In the genomic region with DNA sequence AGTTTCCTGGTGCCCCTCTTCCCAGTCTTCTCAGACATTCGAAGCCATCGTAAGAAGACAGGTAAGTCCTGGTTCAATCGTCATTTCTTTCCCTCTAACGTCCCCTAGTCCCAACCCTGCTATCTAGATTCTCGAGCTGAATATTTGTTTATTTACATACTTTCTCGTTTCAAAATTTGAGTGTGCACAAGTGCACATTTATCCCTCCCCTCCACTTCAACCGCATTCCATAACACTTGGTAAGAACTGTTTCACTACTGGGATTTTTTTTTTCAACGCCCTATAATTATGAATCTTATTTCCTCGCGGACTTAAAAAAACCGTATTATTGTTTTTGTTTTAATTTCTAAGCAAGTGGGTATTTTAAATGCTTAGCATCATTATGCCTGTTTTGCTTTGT, we compare ENCODE assay signal across 22 mouse cellular contexts.
A peak's percentile ranks its signal among the peaks of the same experiment; 100 is the strongest.
DNase-seq lines count a peak whose midpoint lies in the region; TF ChIP-seq lines count a peak whose summit lies in the region.
"Had no signal": no experiment of that assay in that cellular context is flagged by ENCODE, and none has a peak within 500 bp of the region (broad histone marks: within the 10 kb centered on the region; RNA-seq: fewer than 3 reads in every experiment).

No protein-coding gene starts in this region.

- no peak for TF ChIP-seq POLR2A in lung, adult 2 months (IDR thresholded peaks at IDR 0.05; ENCODE audit: borderline replicate concordance, extremely low read depth, low read depth, low read length)

- TF ChIP-seq CTCF in lung, adult 2 months (IDR thresholded peaks at IDR 0.05; ENCODE audit: insufficient read depth, low read length), result no peak

- H3K4me3 ChIP-seq in lung, adult 2 months (replicated peaks; ENCODE audit: extremely low read depth, low read depth, low read length), result no peak overlapping the region
- H3K4me3 ChIP-seq: embryonic facial prominence, embryonic 13.5 days; embryonic facial prominence, embryonic 15.5 days; erythroblast, embryonic 14.5 days; forebrain, embryonic 10.5 days; forebrain, embryonic 13.5 days; forebrain, embryonic 15.5 days had no signal

- no peaks in the 10 kb centered on the region for H3K4me1 ChIP-seq in lung, adult 2 months (ENCODE audit: control insufficient read depth, insufficient read depth, low read length)
- H3K4me1 ChIP-seq: embryonic facial prominence, embryonic 13.5 days; embryonic facial prominence, embryonic 15.5 days; forebrain, embryonic 10.5 days had no signal

- DNase-seq in lung, adult 2 months, result peak; percentile 10
- DNase-seq in lung, postnatal 14 days, result no peak
- DNase-seq in lung, postnatal 10 days, result peak; percentile 5
- peak; percentile 54 for DNase-seq in lung, postnatal 36 days
- no peak for DNase-seq in thymus, postnatal 10 days (ENCODE audit: low spot score in 2 of 2)
- no peak for DNase-seq in thymus, postnatal 0 days (ENCODE audit: low spot score)
- DNase-seq: adrenal gland, adult 2 months; adrenal gland, postnatal 10 days; adrenal gland, postnatal 25 days; cerebellum, adult 11 months; cerebellum, adult 18-20 months; cerebellum, adult 8-10 months; cerebellum, adult 9-11 months; cerebellum, postnatal 14 days; cerebellum, postnatal 36 days; embryo, embryonic 11 days had no signal

- WGBS in lung, adult 2 months, result 54% methylated on average over 11 of the region's 11 CpGs

Comparison
In these comparisons a context has a peak if more than half of its experiments do, and no peak if none do; other contexts are left out.
1. DNase-seq: peak in lung, adult 2 months (single experiment), lung, postnatal 10 days (single experiment) and lung, postnatal 36 days (single experiment); none in lung, postnatal 14 days (single experiment), thymus, postnatal 10 days (0 of 2) and thymus, postnatal 0 days (single experiment).